Mouse (Mus musculus): ENCODE measurements around the gene Pomgnt1. TPM values are rescaled to one million over a fixed set of nuclear protein-coding genes. Genes with fewer than 3 reads are reported as not detected.

The Pomgnt1 gene
- total and polyA plus RNA-seq, 3 experiments = 33.0 to 40.7 (median 40.2) TPM

DNA sequence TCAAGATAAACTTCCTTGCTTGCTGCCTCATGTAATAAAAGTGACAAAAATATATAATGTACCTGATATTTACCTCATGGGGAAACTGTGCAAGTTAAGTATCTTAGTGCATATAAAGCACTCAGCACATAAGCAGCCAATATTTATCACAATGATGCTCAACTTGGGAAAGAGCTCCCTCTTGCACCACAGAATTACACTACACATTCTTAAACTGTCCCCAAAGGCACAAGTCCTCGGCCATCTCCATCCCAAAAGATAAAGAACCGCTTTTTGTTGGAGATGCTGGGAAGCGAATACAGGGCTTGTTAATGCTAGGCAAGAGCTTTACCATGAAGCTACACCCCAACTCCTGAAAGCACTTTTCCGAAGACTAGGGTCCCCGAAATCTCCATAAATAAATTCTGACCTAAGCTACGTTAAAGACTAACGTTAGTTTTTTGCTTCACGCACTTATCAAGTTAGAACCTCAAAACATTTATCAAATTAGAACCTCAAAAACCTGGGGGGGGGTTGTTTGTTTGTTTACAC is 49.4 kb upstream of the Pomgnt1 start:
- H3K36me3 ChIP-seq (replicated peaks in 1 of 2; ENCODE audit: control insufficient read depth in 1 of 2, insufficient read depth in 1 of 2, low read length in 1 of 2) = peaks cover 8 to 34% of the 10 kb centered on the region in 2 experiments
- no peaks in the 10 kb centered on the region for H3K9me3 ChIP-seq (replicated peaks; ENCODE audit: low read length)
- dilution Hi-C loops (cut with MboI; ENCODE audit: extremely low pct_ligation_motif_present, extremely low pct_unique_long_range_greater_than_20kb, low sequenced_read_pairs) (no loop called here), in situ Hi-C loops (cut with MboI; ENCODE audit: low pct_ligation_motif_present, low pct_unique_long_range_greater_than_20kb, low sequenced_read_pairs) (no loop called here)
- H3K79me2 ChIP-seq (replicated peaks; ENCODE audit: control insufficient read depth, extremely low read depth, insufficient read depth, poor library complexity, severe bottlenecking) = peaks cover 66% of the 10 kb centered on the region
- peak overlapping the region; percentile 80 to 94 (median 91) for H3K4me3 ChIP-seq (replicated peaks in 1 of 3; ENCODE audit: low read depth in 2 of 3, low read length in 2 of 3, poor library complexity in 1 of 3)
- H3K4me1 ChIP-seq (ENCODE audit: control insufficient read depth in 1 of 2, insufficient read depth in 2 of 2) = peaks cover 2 to 15% of the 10 kb centered on the region in 2 experiments; a peak in 3 of 4 replicates
- DNase-seq (ENCODE audit: extremely low read depth) = peak; percentile 50
- TF ChIP-seq CTCF (conservative IDR thresholded peaks at IDR 0.05 in 1 of 2, IDR thresholded peaks at IDR 0.05 in 1 of 2; ENCODE audit: low read depth in 2 of 2, low read length in 2 of 2) (peak; percentile 8 to 67; a peak in 2 of 4 replicates), SMC3 (IDR thresholded peaks at IDR 0.05; ENCODE audit: low read depth, low read length) (no peak), E2F4 (IDR thresholded peaks at IDR 0.05; ENCODE audit: insufficient replicate concordance, low read depth, low read length) (no peak), JUN (IDR thresholded peaks at IDR 0.05; ENCODE audit: insufficient read depth, low read depth, low read length) (no peak), SIN3A (IDR thresholded peaks at IDR 0.05; ENCODE audit: low read length) (peak; percentile 23; the same call in 1 of the 2 replicates), MEF2A (IDR thresholded peaks at IDR 0.05; ENCODE audit: borderline replicate concordance, low read depth, low read length) (no peak), MAX (IDR thresholded peaks at IDR 0.05; ENCODE audit: low read length) (no peak), ELF1 (IDR thresholded peaks at IDR 0.05; ENCODE audit: low read depth, low read length) (0 out of 2 replicates have a peak, but pooled peaks have one; percentile 16), USF1 (IDR thresholded peaks at IDR 0.05; ENCODE audit: low read depth, low read length) (no peak), MAFK (IDR thresholded peaks at IDR 0.05; ENCODE audit: insufficient replicate concordance, low read length) (no peak), RAD21 (IDR thresholded peaks at IDR 0.05; ENCODE audit: low read depth, low read length) (peak; percentile 21), ZMIZ1 (IDR thresholded peaks at IDR 0.05; ENCODE audit: low read depth, low read length) (no peak), EP300 (IDR thresholded peaks at IDR 0.05; ENCODE audit: low read length) (no peak), UBTF (IDR thresholded peaks at IDR 0.05; ENCODE audit: low read depth, low read length) (no peak), PAX5 (IDR thresholded peaks at IDR 0.05; ENCODE audit: low read length) (no peak), BHLHE40 (IDR thresholded peaks at IDR 0.05; ENCODE audit: low read depth, low read length) (no peak), JUND (conservative IDR thresholded peaks at IDR 0.05; ENCODE audit: low read depth, low read length) (no peak), RCOR1 (conservative IDR thresholded peaks at IDR 0.05; ENCODE audit: low read depth, low read length) (no peak), ZC3H11A (IDR thresholded peaks at IDR 0.05; ENCODE audit: low read depth, low read length) (no peak), ZNF384 (IDR thresholded peaks at IDR 0.05; ENCODE audit: low read depth, low read length) (no peak), CHD1 (IDR thresholded peaks at IDR 0.05; ENCODE audit: low read depth, low read length) (no peak), ZKSCAN1 (IDR thresholded peaks at IDR 0.05; ENCODE audit: borderline replicate concordance, low read depth, low read length) (no peak), NRF1 (IDR thresholded peaks at IDR 0.05; ENCODE audit: low read depth, low read length) (no peak), NELFE (IDR thresholded peaks at IDR 0.05; ENCODE audit: low read depth, low read length) (no peak), ETS1 (conservative IDR thresholded peaks at IDR 0.05; ENCODE audit: low read depth, low read length) (no peak), TCF12 (IDR thresholded peaks at IDR 0.05; ENCODE audit: low read depth, low read length) (no peak), IRF4 (IDR thresholded peaks at IDR 0.05; ENCODE audit: low read depth, low read length) (no peak), MYC (IDR thresholded peaks at IDR 0.05; ENCODE audit: low read depth, low read length) (0 out of 2 replicates have a peak, but pooled peaks have one; percentile 23), GABPA (IDR thresholded peaks at IDR 0.05; ENCODE audit: insufficient replicate concordance, low read depth, low read length) (no peak), USF2 (conservative IDR thresholded peaks at IDR 0.05; ENCODE audit: low read depth, low read length) (no peak)
- peak overlapping the region; percentile 83 for H3K9ac ChIP-seq (ENCODE audit: insufficient read depth, low read depth)
- no peaks in the 10 kb centered on the region for H3K27me3 ChIP-seq (replicated peaks)
- H3K27ac ChIP-seq (ENCODE audit: insufficient read depth, low read depth) = no peak overlapping the region
- H3K4me2 ChIP-seq (ENCODE audit: insufficient read depth, low read depth, poor library complexity, severe bottlenecking) = peak overlapping the region; percentile 63

Measured in CH12.LX (cell line).